Mouse (Mus musculus) cerebellum, postnatal 10 days (tissue): ENCODE data around the gene Slc22a2.
A peak's percentile ranks its signal among the peaks of the same experiment; 100 is the strongest.
"Not testable (repeated sequence)": the region's sequence is repeated elsewhere in the genome, so short reads cannot be mapped to it uniquely, and the experiment has no call there.

Experiments used
- DNase-seq, 2 experiments: peaks; one replicate each; pipeline ENCODE4 v3.0.0; 2021; ENCODE audit warnings: mixed read lengths in 2 of 2

The Slc22a2 gene

DNA sequence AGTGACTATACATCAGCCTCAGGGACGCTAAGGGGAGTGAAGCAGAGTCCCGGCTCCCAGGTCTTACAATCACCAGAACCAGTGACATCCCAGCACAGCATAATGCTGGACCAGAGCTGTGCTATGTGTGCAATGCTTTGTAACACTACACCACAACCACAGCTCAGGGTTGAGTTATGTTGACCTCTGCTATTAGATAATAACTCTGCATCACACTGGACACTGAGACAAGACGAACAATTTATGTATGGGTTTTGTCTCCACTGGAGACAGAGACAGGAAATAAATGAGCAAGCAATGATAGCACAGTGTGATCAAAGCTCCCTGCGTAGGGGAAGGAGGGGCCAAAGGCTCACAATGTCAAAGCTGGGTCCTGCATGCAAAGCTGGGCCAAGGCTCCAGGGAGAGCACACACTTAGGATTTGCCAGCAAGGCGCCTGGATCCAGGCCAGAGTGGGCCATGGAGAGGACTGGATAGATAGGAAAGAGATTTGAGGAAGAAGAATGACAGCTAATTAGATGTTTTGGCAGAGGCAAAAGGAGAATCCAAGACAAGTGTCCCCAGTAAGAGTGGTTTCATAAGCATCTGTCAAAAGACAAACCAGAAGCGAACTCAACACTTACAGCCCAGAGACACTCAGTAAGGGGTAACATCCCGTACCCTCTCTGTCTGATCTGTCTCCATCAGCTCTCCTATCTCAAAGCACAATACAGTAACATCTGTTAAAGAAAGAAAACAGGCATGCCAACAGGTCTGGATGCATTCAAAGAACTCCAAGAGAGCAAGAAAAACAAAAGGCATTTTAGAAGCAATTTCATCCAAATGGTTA, 48.1 kb downstream of the Slc22a2 start:
- DNase-seq = peak; percentile 34 to 51

- DNase-seq = no peak
Measured at GRCm38 (mm10) chr17:12634814-12635213, 50.9 kb downstream of the Slc22a2 start.

GRCm38 (mm10) chr17:12639585-12639984, 55.7 kb downstream of the Slc22a2 start:
- no peak for DNase-seq

- no peak for DNase-seq
Measured at GRCm38 (mm10) chr17:12641087-12641486, 57.2 kb downstream of the Slc22a2 start.

GRCm38 (mm10) chr17:12645461-12645860, 61.5 kb downstream of the Slc22a2 start:
- DNase-seq = no peak

DNA sequence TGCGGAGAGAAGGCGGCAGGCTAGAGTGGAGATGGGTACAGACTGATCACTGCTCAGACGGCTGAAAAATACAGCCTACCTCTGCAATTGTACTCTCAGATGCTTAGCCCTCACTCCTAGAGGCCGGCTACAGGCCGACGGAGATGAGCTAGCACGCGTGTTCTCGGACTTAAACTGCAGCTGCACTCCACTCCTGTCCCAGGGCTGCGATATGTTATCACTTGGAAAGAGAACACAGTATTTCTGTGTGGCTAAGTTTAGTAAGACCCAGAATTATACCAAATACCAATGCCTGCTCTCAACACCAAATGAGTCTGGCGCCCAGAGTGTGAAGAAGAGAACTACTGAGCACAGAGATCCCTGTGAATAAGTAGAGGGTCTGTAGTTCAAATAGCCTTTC, 68.7 kb downstream of the Slc22a2 start:
- no peak for DNase-seq

- DNase-seq = no peak
Measured at GRCm38 (mm10) chr17:12654061-12654460, 70.1 kb downstream of the Slc22a2 start.

GRCm38 (mm10) chr17:12655826-12656225, 71.9 kb downstream of the Slc22a2 start:
- DNase-seq = no peak

DNA sequence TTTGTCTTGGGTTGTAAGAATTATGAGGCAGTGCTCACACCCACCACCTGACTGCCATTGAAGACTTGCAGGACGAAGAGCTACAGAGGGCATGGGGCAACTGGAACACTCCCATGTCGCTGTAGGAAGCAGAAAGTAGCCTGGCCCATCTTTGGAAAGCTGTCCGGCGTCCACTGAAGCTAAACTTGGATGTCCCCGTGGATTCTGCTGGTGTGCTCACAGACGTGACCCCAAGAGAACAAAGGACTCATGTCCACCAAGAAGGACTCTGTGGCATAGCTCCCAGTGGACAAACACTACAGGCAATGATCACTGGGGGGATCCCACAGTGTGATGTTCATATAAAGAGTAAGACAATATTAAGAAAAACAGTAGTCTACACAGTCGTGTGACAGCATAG, 74.9 kb downstream of the Slc22a2 start:
- DNase-seq = no peak

GRCm38 (mm10) chr17:12659233-12659632, 75.3 kb downstream of the Slc22a2 start:
- no peak for DNase-seq

DNA sequence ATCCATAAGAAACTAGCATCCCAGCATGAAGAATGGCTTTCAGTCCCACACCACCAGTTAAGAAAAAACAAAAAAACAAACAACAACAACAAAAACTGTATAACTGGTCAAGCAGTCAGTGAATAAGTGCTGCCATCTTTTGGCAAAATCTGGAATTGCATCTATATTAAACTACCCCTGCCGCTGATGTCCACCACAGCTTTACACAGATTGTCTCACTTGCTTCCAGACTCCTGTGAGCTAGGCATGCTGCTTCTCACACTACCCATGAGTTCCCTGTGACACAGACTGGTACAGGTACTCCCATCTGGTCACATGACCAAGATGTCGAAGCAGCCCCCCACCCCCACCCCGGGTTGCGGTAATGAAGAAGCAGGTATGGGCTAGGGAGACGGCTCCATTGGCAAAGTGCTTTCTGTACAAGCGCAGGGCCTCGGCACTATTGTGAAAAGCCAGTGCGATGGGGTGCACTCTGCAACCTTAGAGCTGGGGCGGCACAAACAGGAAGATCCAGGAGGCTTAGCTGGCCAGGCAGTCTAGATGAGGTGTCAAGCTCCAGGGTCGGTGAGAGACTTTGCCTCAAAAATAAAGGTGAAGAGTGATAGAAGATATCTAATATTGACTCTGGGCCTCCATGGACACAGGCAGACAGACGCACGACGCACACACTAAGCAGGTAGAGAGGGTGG, 76.8 kb downstream of the Slc22a2 start:
- peak; percentile 63 to 89 for DNase-seq

GRCm38 (mm10) chr17:12664156-12664555, 80.2 kb downstream of the Slc22a2 start:
- DNase-seq = peak; percentile 81 to 88

DNA sequence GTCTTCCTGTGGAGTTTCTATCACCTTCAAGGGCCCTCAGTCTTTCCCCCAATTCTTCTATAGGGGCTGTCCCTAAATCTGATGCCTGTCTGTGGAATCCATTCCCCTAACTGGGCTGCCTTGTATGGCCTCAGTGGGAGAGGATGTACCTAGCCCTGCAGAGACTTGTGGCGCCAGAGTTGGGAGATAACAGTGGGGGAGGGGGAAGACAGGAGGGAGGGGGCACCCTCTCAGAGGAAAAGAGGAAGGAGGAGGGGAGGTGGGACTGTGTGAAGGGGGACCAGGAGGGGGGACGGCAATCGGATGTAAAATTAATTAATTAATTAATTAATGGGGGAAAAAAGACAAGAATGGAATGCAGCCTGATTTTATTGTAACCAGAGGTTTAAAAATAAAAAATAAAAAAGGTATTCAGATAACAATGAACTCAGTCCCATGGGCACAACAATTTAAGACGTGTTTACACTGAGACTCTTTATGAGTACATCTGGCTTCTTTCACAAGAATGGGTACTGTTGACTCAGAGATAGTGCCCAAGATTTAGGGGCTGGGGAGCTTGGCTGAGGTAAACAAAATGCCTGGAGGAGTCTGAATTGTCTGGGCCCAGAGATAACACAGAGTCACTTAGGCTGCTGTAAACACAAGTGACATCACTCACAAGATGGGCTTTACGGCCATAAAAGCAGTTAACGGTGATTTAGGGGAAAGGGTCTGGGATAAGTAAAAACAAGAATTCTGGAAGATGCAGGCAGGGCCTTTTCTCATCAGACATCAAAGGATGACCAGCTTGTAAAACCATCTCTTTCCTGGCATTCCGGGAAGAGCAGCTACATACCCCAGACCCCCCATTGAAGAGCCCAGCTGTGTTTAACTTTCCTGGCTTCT, 84.8 kb downstream of the Slc22a2 start:
- no peak for DNase-seq

DNA sequence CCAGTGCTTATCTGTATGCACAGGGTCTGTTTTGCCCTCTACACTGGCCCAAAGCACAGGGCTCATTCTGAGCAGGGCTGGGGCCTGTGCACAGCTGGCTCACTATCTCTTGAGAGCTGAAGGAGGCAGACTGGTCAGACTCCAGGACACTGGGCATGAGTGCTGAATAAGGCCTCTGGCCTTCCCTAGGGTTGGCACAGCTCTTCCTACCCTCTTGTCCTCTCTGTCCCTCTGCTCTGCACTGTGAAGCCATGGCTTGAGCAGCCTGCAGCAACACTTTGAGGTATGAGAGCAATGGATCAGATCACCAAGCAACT, 85.4 kb downstream of the Slc22a2 start:
- no peak for DNase-seq

DNA sequence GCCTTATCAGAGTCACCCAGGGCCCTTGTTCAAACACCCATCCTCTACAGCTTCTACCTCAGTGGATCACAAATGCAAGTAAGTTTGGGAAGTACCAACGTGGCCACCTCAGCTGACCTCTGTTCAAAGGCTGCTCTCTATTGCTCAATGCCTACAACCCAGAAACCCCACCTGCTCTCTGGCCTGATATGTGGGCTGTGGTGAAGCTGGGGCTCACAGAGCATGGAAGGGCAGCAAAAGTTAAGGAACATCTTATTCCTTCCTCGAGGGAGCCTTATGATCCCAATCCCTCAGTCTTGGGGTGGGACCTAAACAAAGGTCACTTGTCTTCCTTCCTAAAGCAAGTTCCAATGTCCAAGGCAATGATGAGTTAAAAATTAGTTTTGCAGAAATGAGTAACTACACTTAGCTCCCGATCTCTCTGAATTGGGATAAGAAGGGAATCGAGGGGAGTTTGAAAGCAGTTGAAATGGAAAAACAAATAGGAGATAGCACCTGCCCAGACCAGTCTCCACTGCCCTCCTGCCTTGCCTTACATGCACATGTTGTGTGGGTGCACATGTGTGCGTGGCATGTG, 87.2 kb downstream of the Slc22a2 start:
- no peak for DNase-seq

DNA sequence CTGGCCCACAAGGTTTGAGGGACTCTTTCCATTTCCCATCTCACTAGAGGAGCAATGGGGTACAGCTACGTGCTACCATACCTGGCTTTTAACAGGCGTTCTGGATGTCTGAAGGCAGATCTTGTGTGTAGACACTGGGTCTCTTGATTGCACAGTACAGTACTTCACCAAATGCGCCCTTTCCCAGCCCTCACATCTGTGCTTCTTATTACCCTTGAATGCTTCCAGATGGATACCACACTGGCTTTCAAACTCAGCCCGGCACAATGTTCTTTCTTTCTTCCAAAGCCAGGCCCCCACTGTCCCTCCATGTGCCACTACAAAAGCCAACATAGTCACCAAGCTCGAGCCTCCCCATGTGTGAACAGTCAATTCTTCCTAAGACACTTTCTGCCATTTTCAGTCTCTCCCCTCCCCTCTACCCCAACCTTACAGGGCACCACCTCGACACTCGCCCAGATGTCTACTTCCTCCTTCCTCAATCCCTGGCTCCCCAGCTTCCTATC, 88.4 kb downstream of the Slc22a2 start:
- DNase-seq = no peak

- no peak for DNase-seq
Measured at GRCm38 (mm10) chr17:12673871-12674270, 89.9 kb downstream of the Slc22a2 start.

GRCm38 (mm10) chr17:12674980-12675379, 91.0 kb downstream of the Slc22a2 start:
- DNase-seq = not testable (repeated sequence)

DNA sequence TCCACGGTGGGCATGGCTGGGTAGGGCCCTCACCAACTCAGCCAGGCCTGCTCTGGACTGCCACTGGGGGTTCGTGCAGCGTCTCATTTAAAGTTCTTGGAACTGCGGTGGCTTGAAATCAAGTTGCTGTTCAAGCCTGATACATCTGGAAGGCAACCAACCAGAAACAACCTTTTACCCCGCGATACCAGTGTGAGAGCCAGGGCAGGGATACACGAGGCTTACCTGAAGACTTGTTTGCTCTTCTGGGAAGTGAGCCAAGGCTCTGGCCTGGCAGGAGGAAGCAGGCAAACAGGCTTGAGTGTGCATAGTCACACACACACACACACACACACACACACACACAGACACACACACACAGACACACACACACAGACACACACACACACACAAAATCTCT, 91.7 kb downstream of the Slc22a2 start, which contains the start of gene Slc22a1:
Slc22a1 (minus strand) TSS at position 184 of the 400 bp plus-strand sequence.
- no peak for DNase-seq

DNA sequence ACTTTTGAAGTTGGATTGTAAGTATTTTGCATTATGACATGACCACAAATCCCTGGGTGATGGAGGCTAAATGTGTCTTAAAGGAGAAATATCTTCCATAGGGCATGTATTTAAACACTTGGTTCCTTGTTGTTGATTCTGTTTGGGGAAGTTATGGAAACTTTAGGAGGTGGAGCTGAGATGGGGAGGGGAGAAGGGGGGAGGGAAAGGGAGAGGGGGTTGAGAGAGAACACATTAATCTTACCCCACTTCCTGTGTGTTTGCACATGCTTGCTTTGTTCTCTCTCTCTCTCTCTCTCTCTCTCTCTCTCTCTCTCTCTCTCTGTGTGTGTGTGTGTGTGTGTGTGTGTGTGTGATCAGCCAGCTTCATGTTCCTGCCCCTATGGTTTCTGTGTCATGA, 93.2 kb downstream of the Slc22a2 start:
- DNase-seq = no peak
